Mouse (Mus musculus) thymus, adult 18-20 months (tissue): ENCODE data around the gene Ern1.

ENCODE experiments used
- DNase-seq, 2 experiments: peaks; one replicate each; pipeline ENCODE4 v3.0.0; 2022; ENCODE audit warnings: mixed read lengths in 2 of 2

Gene Ern1

DNA sequence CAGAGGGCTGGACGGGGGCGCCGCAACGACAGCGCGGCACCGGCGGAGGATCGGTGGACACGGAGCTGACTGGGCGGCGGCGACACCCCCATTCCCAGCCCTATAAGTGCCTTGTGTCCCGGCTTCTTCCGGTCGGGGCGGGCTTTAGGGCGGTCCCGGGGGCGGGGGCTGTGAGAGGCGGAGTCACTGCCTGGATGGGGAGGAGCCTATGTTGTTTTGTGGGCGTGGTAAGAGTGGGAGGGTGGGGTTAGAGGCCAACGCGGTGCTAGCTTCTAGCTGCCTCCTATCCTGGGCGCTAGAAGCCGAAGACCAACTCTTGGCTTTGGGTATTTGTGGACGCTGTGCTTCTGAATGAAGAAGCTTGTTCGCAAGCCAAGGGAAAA is at the start of gene Ern1:
Ern1 (minus strand) TSS at position 120 of the 383 bp plus-strand sequence.
- peak; percentile 88 to 89 for DNase-seq

DNA sequence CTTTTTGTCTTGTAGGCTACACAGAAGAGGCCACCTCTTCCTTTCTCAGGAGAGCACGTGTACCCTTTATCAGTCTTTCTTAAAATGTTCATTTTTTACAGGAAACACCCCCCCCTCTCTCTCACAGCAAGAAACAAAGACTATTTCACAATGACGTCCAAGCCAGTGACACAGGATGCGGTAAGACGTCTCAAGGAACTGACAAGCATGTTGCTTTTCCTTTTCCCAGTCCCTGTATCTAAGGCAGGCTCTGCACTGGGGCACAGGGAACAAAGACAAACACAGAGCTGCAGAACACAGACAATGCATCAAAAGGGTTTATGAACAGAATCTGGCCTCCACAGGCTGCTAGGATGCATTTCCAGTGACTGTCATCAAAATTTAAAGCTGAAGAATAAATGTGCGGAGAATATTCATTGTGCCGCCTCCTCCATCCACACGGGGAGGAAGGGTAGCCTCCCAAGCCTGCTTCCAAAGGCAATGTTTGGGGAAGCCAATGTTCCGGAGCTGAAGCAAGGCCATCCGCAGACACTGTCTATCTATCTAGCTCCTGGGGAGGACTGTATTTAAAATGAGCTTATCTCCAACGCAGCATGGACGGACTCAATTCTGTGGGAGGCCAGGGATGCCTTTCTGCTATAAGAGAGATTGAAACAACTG is 48.7 kb upstream of the Ern1 start:
- DNase-seq: peak in 1 of 2 experiments; percentile 63

DNA sequence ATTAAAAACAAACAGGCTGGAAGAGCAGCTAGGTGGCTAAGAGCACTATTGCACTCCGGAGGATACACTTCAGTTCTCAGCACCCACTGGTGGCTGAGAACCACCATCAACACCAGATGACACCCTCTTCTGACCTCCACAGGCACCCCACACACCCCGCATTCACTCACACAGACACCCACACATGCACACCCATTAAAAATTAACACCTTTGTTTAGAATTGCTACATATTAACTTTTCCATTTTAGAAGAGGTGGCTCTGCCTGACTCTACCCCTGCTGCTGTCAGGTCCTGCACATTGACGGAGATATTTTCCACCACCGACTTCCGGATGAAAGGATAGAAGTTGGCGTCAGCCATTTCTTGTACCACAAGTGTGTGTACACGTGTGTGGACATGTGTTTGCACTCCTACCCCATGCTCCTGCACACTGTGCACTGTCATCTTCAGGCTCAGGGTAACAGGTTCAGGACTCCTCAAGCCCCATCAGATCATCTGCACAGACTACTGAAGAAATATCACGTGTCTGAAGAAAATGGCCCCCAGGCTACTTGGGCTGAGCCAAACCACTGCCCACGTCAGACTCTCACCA is 48.1 kb upstream of the Ern1 start:
- DNase-seq: no peak

DNA sequence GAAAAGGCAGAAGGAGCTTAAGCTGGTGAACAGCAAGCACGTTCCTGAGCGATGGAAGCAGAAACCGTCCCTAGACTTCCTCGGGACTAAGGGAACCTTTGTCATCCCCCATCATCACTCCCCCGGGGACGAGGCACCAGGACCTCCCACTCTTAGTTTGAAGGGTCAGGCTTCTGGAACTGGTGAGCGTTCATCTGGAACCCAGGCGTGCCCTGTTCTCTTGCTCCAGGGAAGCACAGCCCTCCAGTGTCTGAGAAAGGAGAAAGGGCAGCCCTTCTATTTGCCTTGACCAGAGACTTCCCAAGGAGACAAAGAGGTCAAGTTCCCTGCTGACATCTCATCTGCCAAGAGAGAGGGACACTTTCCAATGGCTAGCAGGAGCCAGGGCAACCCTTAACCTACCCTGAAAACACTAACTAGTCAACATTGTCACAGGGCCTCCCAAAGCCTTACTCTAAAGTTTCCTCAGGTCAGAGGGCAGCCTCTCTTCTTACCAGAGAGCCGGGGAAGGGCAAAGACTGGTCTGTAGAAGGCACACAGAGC is 44.7 kb upstream of the Ern1 start:
- DNase-seq: no peak

DNA sequence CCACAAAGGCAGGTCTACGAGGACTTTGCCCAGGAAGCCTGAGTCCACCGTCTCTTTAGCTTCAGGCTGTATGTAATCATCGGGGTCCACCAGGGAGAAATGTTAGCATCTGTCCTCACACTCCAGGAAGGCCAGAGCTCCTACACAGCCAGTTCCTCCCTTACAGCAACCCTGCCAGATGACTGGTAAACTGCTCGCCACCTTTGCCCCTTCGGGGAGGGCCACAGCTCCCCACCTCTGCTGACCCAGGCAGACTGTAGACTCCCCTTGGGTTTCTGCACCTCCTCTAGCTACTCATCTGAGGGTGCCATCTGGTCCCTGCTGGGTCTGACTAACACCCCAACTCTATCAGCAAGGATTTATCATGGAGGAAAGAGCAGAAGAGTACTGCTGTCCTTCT is 42.1 kb upstream of the Ern1 start:
- no peak for DNase-seq

DNA sequence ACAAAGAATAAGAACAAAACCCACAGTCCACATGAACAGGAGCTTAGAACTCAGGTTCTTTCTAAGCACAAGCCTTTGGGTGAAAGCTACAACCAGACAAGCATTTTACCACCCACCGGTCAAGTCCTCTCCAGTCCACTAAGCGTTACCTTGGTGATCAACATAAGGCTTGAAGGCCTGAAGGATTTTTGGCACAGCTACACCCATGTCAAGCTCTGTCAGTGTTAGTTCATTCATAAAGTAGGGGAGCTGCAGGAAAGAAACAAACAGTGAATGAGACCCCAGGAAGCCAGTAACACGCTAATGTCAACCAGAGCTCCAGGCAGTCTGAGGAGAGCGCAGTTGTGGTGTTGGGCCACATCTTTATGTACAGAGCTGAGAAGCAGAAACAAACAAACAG is 41.5 kb upstream of the Ern1 start:
- DNase-seq: no peak

DNA sequence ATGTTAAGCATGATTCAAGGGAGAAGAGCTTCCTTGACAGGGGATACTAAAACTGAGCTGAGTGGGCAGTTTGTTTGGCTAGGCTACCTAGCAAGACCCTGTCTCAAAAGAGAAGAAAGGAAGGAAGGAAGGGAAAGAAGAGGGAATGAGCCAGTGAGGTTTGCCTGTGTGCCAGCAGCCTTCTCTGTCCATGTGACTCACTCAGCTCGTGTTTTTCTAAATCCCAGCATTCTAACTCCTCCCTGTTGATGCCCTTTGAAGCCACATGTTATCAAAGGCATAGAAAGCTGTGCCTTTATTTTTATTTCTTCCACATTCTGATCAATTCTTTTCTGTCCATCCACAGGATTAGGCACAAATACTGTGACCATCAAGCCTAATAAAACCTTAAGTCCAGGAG is 40.3 kb upstream of the Ern1 start:
- DNase-seq: no peak

DNA sequence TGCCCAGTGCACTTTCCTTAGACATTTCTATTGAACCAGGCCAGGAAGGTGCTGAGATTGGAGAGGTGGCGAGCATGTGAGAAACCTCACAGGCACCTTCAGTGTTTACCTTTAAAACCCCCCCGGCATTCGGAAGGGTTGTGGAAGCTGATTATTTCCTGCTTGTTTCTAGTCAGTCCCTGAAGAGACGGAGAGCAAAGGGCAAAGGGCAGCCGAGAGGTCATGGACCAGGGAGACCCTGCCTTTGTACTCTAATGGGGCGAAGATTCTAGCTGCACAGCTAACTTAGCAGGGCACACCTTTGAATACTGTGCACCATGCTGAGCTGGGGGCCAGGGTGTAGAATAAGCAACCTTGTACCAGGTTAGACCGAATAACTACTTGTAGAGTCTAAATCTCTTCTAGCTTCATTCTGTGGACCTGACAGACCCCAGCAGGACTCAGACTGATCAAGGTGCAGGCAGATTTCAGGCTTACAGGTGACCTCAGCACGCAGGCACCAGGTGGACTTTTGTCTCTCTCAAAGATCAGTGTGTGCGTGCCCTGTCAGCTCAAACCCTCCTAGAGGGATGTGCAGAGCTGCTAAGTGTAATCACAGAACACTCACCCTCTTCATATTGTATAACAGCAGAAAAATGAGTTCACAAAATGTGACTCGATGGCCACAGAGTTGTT is 39.6 kb upstream of the Ern1 start:
- no peak for DNase-seq

DNA sequence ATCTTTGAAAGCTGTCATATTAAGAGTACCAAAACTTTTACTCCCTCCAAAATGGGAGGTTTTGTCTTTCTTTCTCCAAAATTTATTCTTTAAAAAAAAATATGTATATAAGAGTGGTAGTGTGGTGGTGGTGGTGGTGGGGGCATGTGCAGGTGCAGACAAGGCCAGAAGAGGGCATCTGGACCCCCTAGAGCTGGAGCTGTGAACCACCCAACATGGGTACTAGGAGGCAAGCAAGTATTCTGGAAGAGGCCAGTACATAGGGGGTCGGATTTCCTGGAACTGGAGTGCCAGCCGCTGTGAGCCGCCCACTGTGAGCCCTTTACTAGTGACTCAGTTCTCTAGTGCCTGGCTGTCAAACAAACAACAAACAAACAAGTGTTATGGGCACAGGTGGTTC is 34.9 kb upstream of the Ern1 start:
- no peak for DNase-seq

DNA sequence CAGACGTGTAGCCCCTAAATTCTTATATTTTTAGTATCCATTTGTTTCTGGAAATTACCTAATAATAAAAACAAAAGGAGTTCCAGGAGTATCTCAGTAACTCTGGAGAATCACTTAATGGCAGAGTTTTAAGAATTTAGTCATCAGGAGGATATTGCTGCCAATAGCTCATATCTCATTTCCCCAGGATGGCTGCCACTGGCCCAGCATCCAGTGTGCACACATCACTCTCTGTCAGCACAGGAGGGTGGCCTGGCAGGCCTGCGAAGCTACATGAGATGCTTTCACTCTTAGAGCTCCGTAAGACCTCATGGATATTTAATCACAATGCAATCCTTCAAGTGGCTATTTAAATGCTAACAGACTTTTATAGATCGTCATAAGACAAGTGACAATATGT is 34.0 kb upstream of the Ern1 start:
- DNase-seq: no peak

DNA sequence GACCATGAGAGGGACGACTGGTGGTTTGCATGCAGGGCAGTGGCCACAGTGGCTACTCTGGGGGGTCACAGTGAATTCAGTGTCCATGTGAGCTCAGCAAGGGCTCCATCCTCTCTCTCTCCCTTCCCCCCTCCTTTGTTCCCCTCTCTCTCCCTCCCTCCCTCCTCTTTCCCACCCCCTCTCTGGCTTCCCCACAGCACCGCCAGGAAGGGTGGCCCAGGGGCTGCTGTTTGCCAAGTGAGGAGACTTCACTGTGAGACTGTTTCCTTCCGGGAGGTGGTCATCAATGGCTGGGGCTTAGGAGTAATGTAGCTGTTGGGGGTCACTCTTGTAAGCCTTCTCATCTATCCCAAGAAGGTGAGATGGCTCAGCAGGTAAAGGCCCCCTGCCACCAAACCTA is 32.8 kb upstream of the Ern1 start:
- no peak for DNase-seq

DNA sequence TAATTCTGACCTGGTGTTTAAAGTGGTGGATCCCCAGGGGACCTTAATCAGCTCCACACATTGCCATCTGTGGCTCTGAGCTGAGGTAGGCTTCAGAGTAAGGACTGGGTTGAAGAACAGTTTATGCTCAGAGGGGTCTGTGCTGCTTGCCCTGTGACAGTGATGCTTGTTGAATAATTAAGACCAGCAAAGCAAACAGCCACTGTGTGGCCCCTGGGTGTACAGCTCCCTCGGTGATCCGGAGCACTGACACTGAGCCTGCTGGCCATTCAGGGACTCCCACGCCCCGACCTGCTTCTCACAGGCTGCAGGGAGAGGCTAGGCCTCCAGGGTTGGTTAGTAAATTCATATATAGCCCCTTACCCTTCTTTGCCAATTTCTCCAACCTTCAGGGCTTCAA is 31.9 kb upstream of the Ern1 start:
- no peak for DNase-seq

DNA sequence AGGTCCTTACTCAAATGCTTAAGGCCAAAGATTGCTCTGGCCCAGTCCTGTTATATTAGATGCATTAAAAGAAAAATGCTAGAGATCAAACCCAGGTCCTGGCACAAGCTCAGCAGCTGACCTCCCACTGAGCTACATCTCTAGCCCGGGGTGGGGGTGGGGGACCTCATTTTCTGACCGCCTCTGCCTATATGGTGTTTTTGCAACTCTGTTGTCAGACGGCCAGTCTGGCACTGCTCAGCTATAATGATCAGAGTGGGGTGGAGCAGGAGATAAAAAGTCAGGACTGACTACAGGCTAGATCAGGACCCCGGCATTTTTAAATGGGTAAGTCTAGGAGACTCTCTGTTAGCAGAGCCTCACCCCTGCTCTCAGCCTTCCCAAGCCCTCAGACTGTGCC is 30.7 kb upstream of the Ern1 start:
- DNase-seq: no peak

DNA sequence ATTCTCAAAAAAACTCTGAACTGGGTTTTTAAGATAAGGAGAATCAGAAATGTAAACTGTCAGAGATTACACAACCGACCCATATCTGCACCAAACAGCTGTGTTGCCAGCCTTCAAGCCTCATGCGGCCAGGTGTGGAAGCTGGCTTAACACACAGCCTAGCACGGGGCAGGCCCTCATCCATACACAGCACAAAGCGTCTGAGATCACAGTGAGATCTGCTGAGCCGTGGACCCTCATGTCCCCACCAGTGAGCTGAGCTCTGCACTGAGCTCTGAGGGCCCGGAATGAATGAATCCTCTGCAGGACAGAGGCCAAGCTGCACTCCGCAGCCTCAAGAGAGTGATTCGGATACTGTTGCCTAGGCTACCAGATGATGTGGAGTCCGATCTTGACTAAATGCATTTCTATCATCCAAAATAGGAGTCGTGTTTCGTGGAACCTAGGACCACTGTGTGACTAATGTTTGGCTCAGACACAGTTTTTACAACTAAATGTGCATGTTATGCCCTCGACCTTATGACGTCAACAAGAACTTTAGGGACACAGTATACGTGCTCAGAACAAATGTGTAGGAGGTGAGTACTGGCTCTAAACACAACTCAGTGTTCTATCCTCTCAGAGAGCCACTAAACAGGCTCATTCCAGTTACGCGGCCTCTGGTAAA is 27.6 kb upstream of the Ern1 start:
- DNase-seq: no peak

DNA sequence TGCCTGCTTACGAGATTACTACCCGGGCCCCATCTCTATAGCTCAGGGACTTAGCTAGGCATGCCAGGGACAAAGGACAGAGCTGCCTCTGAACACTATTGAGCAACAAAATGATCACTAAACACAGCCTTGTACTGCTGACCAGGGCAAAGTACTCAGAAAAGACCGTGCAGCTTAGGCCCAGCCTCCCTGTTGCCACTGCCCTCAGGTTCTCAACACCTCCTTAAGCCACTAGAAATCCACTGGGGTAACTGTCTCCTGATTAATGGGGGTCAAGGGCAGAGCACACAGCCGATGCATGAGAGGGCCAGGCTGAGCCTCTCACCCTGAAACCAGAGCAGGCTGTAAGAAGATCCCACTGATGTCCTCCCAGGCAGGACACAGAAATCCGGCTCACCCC is 26.8 kb upstream of the Ern1 start:
- no peak for DNase-seq

DNA sequence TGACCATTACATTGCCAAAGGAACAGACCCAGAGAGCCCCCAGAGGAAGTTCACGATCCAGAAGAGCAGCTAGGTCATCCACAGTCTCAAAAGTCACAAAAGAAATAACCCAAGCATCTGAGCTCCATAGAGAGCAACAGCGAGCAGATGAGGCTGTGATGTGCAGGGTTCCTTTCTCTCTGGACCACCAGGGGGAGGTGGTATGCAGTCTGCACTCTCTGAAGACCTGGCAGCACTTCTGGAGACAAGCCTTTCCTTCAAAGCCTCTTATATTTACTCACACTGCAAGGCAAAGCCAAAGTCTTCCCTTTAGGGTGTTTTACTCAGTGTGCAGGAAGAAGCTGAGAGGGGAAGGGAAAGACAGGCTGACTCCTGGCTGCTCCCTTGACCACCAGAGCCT is 25.5 kb upstream of the Ern1 start:
- peak in 1 of 2 experiments; percentile 33 for DNase-seq

DNA sequence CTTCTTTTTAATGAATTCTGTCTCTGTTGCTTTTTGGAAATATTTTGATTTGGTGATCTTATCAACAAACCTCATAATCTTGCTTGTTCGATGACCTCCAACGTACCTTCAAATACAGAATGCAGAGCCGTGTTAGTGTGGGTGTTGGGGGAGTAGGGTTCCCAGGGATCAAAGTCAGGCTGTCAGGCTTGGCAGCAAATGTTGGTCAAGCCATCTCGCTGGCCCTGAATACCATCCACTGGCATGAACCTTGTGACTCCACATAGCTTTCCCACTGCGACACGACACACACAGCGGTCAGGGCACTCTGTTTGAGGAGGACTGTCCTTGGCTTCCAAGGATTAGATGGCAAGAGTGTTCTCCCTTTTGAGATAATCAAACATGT is 24.3 kb upstream of the Ern1 start:
- DNase-seq: no peak

DNA sequence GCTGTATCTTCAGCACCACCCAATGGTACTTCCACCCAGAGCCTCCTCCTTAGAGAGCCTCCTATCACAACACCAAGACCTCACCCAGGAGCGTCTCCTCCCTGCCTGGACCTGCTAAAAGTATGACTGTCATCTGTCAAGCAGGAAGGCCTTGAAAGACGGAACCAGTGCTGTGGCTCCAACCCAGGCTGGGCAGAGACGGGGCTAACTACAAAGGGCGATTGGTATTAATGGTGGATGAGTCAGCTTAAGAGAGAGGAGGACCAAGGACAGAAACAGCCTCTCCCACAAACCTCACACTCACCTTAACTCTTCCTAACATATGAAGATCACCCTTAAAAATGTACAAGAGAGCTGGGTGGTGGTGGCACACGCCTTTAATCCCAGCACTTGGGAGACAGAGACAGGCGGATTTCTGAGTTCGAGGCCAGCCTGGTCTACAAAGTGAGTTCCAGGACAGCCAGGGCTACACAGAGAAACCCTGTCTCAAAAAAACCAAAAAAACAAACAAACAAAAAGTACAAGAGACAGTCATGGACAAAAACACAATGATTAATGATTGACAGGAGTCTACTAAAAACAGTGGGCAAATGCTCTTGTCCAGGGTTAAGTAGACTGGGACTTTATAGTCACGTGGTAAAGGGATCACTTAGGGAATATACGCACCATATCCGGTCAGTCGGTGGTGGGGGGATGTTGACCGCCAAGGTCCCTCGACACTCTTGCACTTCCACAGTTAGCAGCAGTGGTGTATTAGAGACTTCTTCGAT is 23.8 kb upstream of the Ern1 start:
- no peak for DNase-seq

DNA sequence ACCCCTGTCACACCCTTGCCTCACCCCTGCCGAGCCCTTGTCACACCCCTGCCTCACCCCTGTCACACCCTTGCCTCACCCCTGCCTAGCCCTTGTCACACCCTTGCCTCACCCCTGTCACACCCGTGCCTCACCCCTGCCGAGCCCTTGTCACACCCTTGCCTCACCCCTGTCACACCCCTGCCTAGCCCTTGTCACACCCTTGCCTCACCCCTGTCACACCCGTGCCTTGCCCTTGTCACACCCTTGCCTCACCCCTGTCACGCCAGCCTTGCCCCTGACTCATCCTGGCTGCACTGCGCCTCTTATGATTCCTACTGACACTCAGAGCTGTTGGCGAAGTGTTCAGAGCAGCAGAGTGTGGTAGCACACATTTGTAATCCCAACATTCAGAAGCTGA is 20.0 kb upstream of the Ern1 start:
- DNase-seq: no peak

DNA sequence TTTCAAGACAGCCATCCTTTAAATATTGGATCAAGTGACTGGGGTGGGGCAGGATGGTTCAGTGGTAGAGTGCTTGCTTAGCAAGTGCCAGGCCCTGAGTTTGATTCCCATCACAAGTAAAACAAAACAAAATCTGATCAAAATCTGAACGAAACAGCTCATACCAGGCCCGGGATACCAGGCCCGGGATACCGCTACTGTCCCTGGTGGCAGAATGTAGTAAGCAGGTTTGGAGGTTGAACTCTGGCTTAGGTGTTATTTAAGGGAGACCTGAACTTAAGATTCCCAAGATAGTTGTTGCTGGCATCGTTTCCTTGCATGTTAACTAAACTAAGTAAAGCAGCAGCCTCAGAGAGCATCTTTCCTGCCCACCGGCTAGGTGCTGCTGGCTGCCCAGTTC is 18.6 kb upstream of the Ern1 start:
- no peak for DNase-seq

DNA sequence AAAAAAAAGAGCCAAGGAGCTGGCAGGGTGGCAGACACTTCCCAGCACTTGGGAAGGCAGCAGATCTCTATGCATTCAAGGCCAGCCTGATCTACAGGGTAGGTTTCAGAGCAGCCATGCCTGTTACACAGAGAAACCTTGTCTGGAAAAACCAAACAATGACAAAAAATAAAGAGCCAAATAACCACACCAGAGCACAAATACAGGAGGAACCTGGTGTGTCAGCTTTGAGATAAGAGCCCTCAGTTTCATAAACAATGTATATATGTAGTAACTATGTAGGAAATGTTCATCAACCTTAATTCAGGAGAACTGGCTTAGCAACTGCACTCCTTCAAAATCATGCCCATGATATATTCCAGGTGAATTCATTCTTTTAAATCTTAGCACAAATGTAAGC is 16.5 kb upstream of the Ern1 start:
- DNase-seq: no peak

DNA sequence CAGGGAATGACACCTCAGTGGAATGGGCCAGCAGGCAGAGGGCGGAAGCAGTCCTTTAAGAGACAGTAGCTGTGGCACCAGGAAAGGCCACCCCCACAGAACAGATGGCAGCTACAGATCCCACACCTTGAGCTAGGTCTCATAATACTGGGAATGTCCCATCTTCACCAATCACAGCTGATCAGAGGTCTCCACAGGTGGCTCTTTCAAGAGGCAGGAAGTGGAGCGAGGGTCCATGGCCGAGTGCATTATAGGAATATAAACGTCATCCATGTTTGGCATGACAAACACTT is 15.7 kb upstream of the Ern1 start:
- DNase-seq: no peak
